Mouse (Mus musculus) macrophage (primary cell): Measurements from ENCODE around the gene Tmem211. TPM values are rescaled to one million over a fixed set of nuclear protein-coding genes. Genes with fewer than 3 reads are reported as not detected.

Experiments used
- H3K27ac ChIP-seq: fragments of 350-480 bp; formaldehyde crosslinking; 2 replicates; pipeline ENCODE4 v1.9.0; 2021
- H3K36me3 ChIP-seq: fragments of 350-480 bp; formaldehyde crosslinking; 2 replicates; pipeline ENCODE4 v1.9.0; 2021; ENCODE audit errors: inconsistent target
- H3K4me3 ChIP-seq: fragments of 350-480 bp; formaldehyde crosslinking; 2 replicates; pipeline ENCODE4 v1.9.0; 2021; ENCODE audit errors: inconsistent target
- H3K79me2 ChIP-seq: fragments of 350-480 bp; formaldehyde crosslinking; 2 replicates; pipeline ENCODE4 v1.9.0; 2021; ENCODE audit errors: inconsistent target
- WGBS: methylation state at CpG from one replicate; pipeline ENCODE4 v1.1.7; 2026; ENCODE audit warnings: inconsistent platforms; ENCODE audit not compliant: missing documents; 5-methylcytosine and 5-hydroxymethylcytosine counted together
- polyA plus RNA-seq: library from polyadenylated mRNA; stranded (reverse); fragments of 250-400 nt; gene quantifications from 3 replicates; pipeline ENCODE4 v1.2.4, GENCODE M21; 2018; ENCODE audit warnings: inconsistent platforms
- total RNA-seq, 78 experiments: library from RNA; depleted of rRNA; stranded (reverse); fragments of 250-400 nt; gene quantifications; 1 replicate in 9 of 78; 2 replicates in 24 of 78; 3 replicates in 43 of 78; 4 replicates in 2 of 78; pipeline ENCODE4 v1.2.4; 2018; ENCODE audit warnings: inconsistent platforms in 56 of 78

The Tmem211 gene
- total RNA-seq (2018; cell fraction: chromatin; rRNA removed) = not detected
- total RNA-seq (2018; cell fraction: cytosol; rRNA removed) = not detected
- total RNA-seq (2018; cell fraction: nucleus; rRNA removed) = not detected
- polyA plus RNA-seq = not detected in 3 replicates

- under 1% methylated on average over 13 of the region's 13 CpGs for WGBS
- H3K27ac ChIP-seq = peak within 1 kb of the TSS; percentile 94
- no peak within 1 kb of the TSS for H3K4me3 ChIP-seq
- H3K79me2 ChIP-seq = no peaks in the 10 kb centered on the region
- H3K36me3 ChIP-seq = no peaks in the 10 kb centered on the region
These were observed at the start of gene Tmem211 for GRCm38 (mm10) chr5:113226632-113227102. Gene Tmem211 (plus strand): TSS chr5:113226909.

GRCm38 (mm10) chr5:113179451-113179842, 47.3 kb upstream of the Tmem211 start:
- WGBS = 37% methylated on average over 3 of the region's 9 CpGs
- no peaks in the 10 kb centered on the region for H3K79me2 ChIP-seq
- no peaks in the 10 kb centered on the region for H3K36me3 ChIP-seq
- no peak overlapping the region for H3K4me3 ChIP-seq
- no peak overlapping the region for H3K27ac ChIP-seq

GRCm38 (mm10) chr5:113179843-113180682, 46.6 kb upstream of the Tmem211 start:
- WGBS = 10% methylated on average over 30 of the region's 30 CpGs
- Histone ChIP-seq H3K79me2 (no peaks in the 10 kb centered on the region), H3K4me3 (peak overlapping the region; percentile 29), H3K27ac (peak overlapping the region; percentile 75), H3K36me3 (no peaks in the 10 kb centered on the region)

GRCm38 (mm10) chr5:113180755-113181154, 46.0 kb upstream of the Tmem211 start:
- Histone ChIP-seq H3K36me3 (no peaks in the 10 kb centered on the region), H3K27ac (peak overlapping the region; percentile 75), H3K4me3 (peak overlapping the region; percentile 29), H3K79me2 (no peaks in the 10 kb centered on the region)
- WGBS = 69% methylated on average over 15 of the region's 15 CpGs

- no peak overlapping the region; the same call in 1 of the 2 replicates for H3K27ac ChIP-seq
- H3K4me3 ChIP-seq = no peak overlapping the region
- no peaks in the 10 kb centered on the region for H3K36me3 ChIP-seq
- WGBS = 22% methylated on average over 6 of the region's 6 CpGs
- H3K79me2 ChIP-seq = no peaks in the 10 kb centered on the region
These were observed 45.3 kb upstream of the Tmem211 start for GRCm38 (mm10) chr5:113181441-113181840.

GRCm38 (mm10) chr5:113190558-113190957, 36.2 kb upstream of the Tmem211 start:
- 85% methylated on average over 14 of the region's 14 CpGs for WGBS
- Histone ChIP-seq H3K4me3 (no peak overlapping the region), H3K27ac (no peak overlapping the region), H3K36me3 (no peaks in the 10 kb centered on the region), H3K79me2 (no peaks in the 10 kb centered on the region)

GRCm38 (mm10) chr5:113191901-113192300, 34.8 kb upstream of the Tmem211 start:
- Histone ChIP-seq H3K79me2 (no peaks in the 10 kb centered on the region), H3K4me3 (no peak overlapping the region), H3K27ac (no peak overlapping the region), H3K36me3 (no peaks in the 10 kb centered on the region)
- WGBS = 93% methylated on average over 14 of the region's 14 CpGs

- Histone ChIP-seq H3K27ac (no peak overlapping the region), H3K36me3 (no peaks in the 10 kb centered on the region), H3K4me3 (no peak overlapping the region), H3K79me2 (no peaks in the 10 kb centered on the region)
- WGBS = 95% methylated on average over 18 of the region's 18 CpGs
These were observed 32.9 kb upstream of the Tmem211 start for GRCm38 (mm10) chr5:113193762-113194161.

GRCm38 (mm10) chr5:113195451-113195850, 31.3 kb upstream of the Tmem211 start:
- 71% methylated on average over 12 of the region's 12 CpGs for WGBS
- no peaks in the 10 kb centered on the region for H3K36me3 ChIP-seq
- H3K27ac ChIP-seq = no peak overlapping the region
- no peaks in the 10 kb centered on the region for H3K79me2 ChIP-seq
- no peak overlapping the region for H3K4me3 ChIP-seq

GRCm38 (mm10) chr5:113195907-113196306, 30.8 kb upstream of the Tmem211 start:
- H3K36me3 ChIP-seq = no peaks in the 10 kb centered on the region
- no peaks in the 10 kb centered on the region for H3K79me2 ChIP-seq
- WGBS = 91% methylated on average over 6 of the region's 6 CpGs
- no peak overlapping the region for H3K27ac ChIP-seq
- H3K4me3 ChIP-seq = no peak overlapping the region

GRCm38 (mm10) chr5:113196916-113197794, 29.6 kb upstream of the Tmem211 start:
- no peak overlapping the region for H3K27ac ChIP-seq
- H3K79me2 ChIP-seq = no peaks in the 10 kb centered on the region
- no peak overlapping the region for H3K4me3 ChIP-seq
- H3K36me3 ChIP-seq = no peaks in the 10 kb centered on the region
- WGBS = 87% methylated on average over 9 of the region's 9 CpGs

- 90% methylated on average over 8 of the region's 8 CpGs for WGBS
- Histone ChIP-seq H3K4me3 (no peak overlapping the region), H3K79me2 (no peaks in the 10 kb centered on the region), H3K36me3 (no peaks in the 10 kb centered on the region), H3K27ac (no peak overlapping the region)
These were observed 27.5 kb upstream of the Tmem211 start for GRCm38 (mm10) chr5:113199126-113199771.

- no peak overlapping the region for H3K4me3 ChIP-seq
- WGBS = 92% methylated on average over 10 of the region's 10 CpGs
These were observed 27.0 kb upstream of the Tmem211 start for GRCm38 (mm10) chr5:113199772-113200134.

GRCm38 (mm10) chr5:113204193-113204592, 22.5 kb upstream of the Tmem211 start:
- no peak overlapping the region for H3K27ac ChIP-seq
- H3K4me3 ChIP-seq = no peak overlapping the region
- no peaks in the 10 kb centered on the region for H3K36me3 ChIP-seq
- 89% methylated on average over 9 of the region's 9 CpGs for WGBS
- no peaks in the 10 kb centered on the region for H3K79me2 ChIP-seq

More at GRCm38 (mm10) chr5:113199772-113200134, 27.0 kb upstream of the Tmem211 start:
- Histone ChIP-seq H3K36me3 (no peaks in the 10 kb centered on the region), H3K79me2 (no peaks in the 10 kb centered on the region), H3K27ac (no peak overlapping the region)
